Mouse (Mus musculus): ENCODE results near the gene Sdc3. TPM values are rescaled to one million over a fixed set of nuclear protein-coding genes. Genes with fewer than 3 reads are reported as not detected.

Sdc3 gene
- total and polyA plus RNA-seq, 3 experiments = 32.7 to 51.9 (median 38.3) TPM

GRCm38 (mm10) chr4:130794771-130795170 lies 2.4 kb downstream of the Sdc3 start:
- WGBS = 44% methylated on average over 4 of the region's 4 CpGs
- Histone ChIP-seq H3K4me1 (ENCODE audit: control insufficient read depth, insufficient read depth, low read length) (peaks cover 32% of the 10 kb centered on the region), H3K36me3 (ENCODE audit: control insufficient read depth, insufficient read depth, low read length) (no peaks in the 10 kb centered on the region), H3K79me2 (replicated peaks; ENCODE audit: control insufficient read depth, insufficient read depth, low read length) (no peaks in the 10 kb centered on the region; the same call in 1 of the 2 replicates), H3K4me3 (peak overlapping the region; percentile 2; the same call in 1 of the 2 replicates), H3K9ac (ENCODE audit: low read depth, low read length) (peak overlapping the region; percentile 44), H3K27me3 (ENCODE audit: control insufficient read depth, insufficient read depth, low read length) (no peaks in the 10 kb centered on the region), H3K27ac (peak overlapping the region; percentile 28)
- DNase-seq = no peak
- no peak for TF ChIP-seq POLR2A (IDR thresholded peaks at IDR 0.05; ENCODE audit: insufficient read depth, low read depth, low read length)
- TF ChIP-seq CTCF (IDR thresholded peaks at IDR 0.05) = no peak
- TF ChIP-seq EP300 (IDR thresholded peaks at IDR 0.05; ENCODE audit: insufficient read depth, low read depth, low read length) = no peak
- intact Hi-C loops (cut with DNase I) = loop anchor here (2.0 to 5.0 kb wide), 2 partner anchors 34 to 1048 kb away; partner anchors contain the start of gene Mecr

GRCm38 (mm10) chr4:130795970-130796369 lies 3.6 kb downstream of the Sdc3 start:
- Histone ChIP-seq H3K27me3 (ENCODE audit: control insufficient read depth, insufficient read depth, low read length) (no peaks in the 10 kb centered on the region), H3K27ac (peak overlapping the region; percentile 71; the same call in 1 of the 2 replicates), H3K4me3 (no peak overlapping the region; the same call in 1 of the 2 replicates), H3K9ac (ENCODE audit: low read depth, low read length) (0 out of 2 replicates have a peak overlapping the region, but pooled peaks have one; percentile 11), H3K79me2 (replicated peaks; ENCODE audit: control insufficient read depth, insufficient read depth, low read length) (no peaks in the 10 kb centered on the region; the same call in 1 of the 2 replicates), H3K4me1 (ENCODE audit: control insufficient read depth, insufficient read depth, low read length) (peaks cover 44% of the 10 kb centered on the region), H3K36me3 (ENCODE audit: control insufficient read depth, insufficient read depth, low read length) (no peaks in the 10 kb centered on the region)
- 51% methylated on average over 6 of the region's 6 CpGs for WGBS
- TF ChIP-seq CTCF (IDR thresholded peaks at IDR 0.05) (no peak), EP300 (IDR thresholded peaks at IDR 0.05; ENCODE audit: insufficient read depth, low read depth, low read length) (no peak), POLR2A (IDR thresholded peaks at IDR 0.05; ENCODE audit: insufficient read depth, low read depth, low read length) (no peak)
- DNase-seq = no peak
- intact Hi-C loops (cut with DNase I) = loop anchor here (2.0 kb wide), 1 partner anchor 33 kb away; no protein-coding TSS in a partner anchor

GRCm38 (mm10) chr4:130797201-130798051 lies 5.1 kb downstream of the Sdc3 start:
- no peaks in the 10 kb centered on the region for H3K36me3 ChIP-seq (ENCODE audit: control insufficient read depth, insufficient read depth, low read length)
- peak; percentile 64 to 72 for DNase-seq
- H3K79me2 ChIP-seq (replicated peaks; ENCODE audit: control insufficient read depth, insufficient read depth, low read length) = no peaks in the 10 kb centered on the region; the same call in 1 of the 2 replicates
- H3K4me1 ChIP-seq (ENCODE audit: control insufficient read depth, insufficient read depth, low read length) = peaks cover 51% of the 10 kb centered on the region
- peak overlapping the region; percentile 40 for H3K4me3 ChIP-seq
- H3K27me3 ChIP-seq (ENCODE audit: control insufficient read depth, insufficient read depth, low read length) = no peaks in the 10 kb centered on the region
- intact Hi-C loops (cut with DNase I) = no loop called here
- TF ChIP-seq POLR2A (IDR thresholded peaks at IDR 0.05; ENCODE audit: insufficient read depth, low read depth, low read length) = no peak
- 0 out of 2 replicates have a peak, but pooled peaks have one; percentile 34 for TF ChIP-seq EP300 (IDR thresholded peaks at IDR 0.05; ENCODE audit: insufficient read depth, low read depth, low read length)
- no peak for TF ChIP-seq CTCF (IDR thresholded peaks at IDR 0.05)
- WGBS = 28% methylated on average over 15 of the region's 15 CpGs
- peak overlapping the region; percentile 31 for H3K9ac ChIP-seq (ENCODE audit: low read depth, low read length)
- H3K27ac ChIP-seq = peak overlapping the region; percentile 71

- Histone ChIP-seq H3K27me3 (ENCODE audit: control insufficient read depth, insufficient read depth, low read length) (no peaks in the 10 kb centered on the region), H3K4me3 (no peak overlapping the region), H3K4me1 (ENCODE audit: control insufficient read depth, insufficient read depth, low read length) (peaks cover 60% of the 10 kb centered on the region), H3K36me3 (ENCODE audit: control insufficient read depth, insufficient read depth, low read length) (no peaks in the 10 kb centered on the region), H3K9ac (ENCODE audit: low read depth, low read length) (no peak overlapping the region), H3K79me2 (replicated peaks; ENCODE audit: control insufficient read depth, insufficient read depth, low read length) (no peaks in the 10 kb centered on the region), H3K27ac (peak overlapping the region; percentile 71)
- no peak for DNase-seq
- TF ChIP-seq EP300 (IDR thresholded peaks at IDR 0.05; ENCODE audit: insufficient read depth, low read depth, low read length) (no peak), POLR2A (IDR thresholded peaks at IDR 0.05; ENCODE audit: insufficient read depth, low read depth, low read length) (no peak), CTCF (IDR thresholded peaks at IDR 0.05) (no peak)
- 25% methylated on average over 1 of the region's 1 CpGs for WGBS
- intact Hi-C loops (cut with DNase I) = no loop called here
Measured at GRCm38 (mm10) chr4:130798416-130798815, 6.1 kb downstream of the Sdc3 start.

- H3K36me3 ChIP-seq (ENCODE audit: control insufficient read depth, insufficient read depth, low read length) = no peaks in the 10 kb centered on the region
- WGBS = 34% methylated on average over 4 of the region's 4 CpGs
- peaks cover 63% of the 10 kb centered on the region for H3K4me1 ChIP-seq (ENCODE audit: control insufficient read depth, insufficient read depth, low read length)
- intact Hi-C loops (cut with DNase I) = no loop called here
- TF ChIP-seq POLR2A (IDR thresholded peaks at IDR 0.05; ENCODE audit: insufficient read depth, low read depth, low read length) (no peak), EP300 (IDR thresholded peaks at IDR 0.05; ENCODE audit: insufficient read depth, low read depth, low read length) (no peak), CTCF (IDR thresholded peaks at IDR 0.05) (no peak)
- H3K27me3 ChIP-seq (ENCODE audit: control insufficient read depth, insufficient read depth, low read length) = no peaks in the 10 kb centered on the region
- H3K79me2 ChIP-seq (replicated peaks; ENCODE audit: control insufficient read depth, insufficient read depth, low read length) = no peaks in the 10 kb centered on the region
- DNase-seq = peak; percentile 65 to 66
- peak overlapping the region; percentile 71 for H3K27ac ChIP-seq
- H3K4me3 ChIP-seq = no peak overlapping the region
- no peak overlapping the region for H3K9ac ChIP-seq (ENCODE audit: low read depth, low read length)
Measured at GRCm38 (mm10) chr4:130799118-130799517, 6.8 kb downstream of the Sdc3 start.

- Histone ChIP-seq H3K36me3 (ENCODE audit: control insufficient read depth, insufficient read depth, low read length) (no peaks in the 10 kb centered on the region), H3K79me2 (replicated peaks; ENCODE audit: control insufficient read depth, insufficient read depth, low read length) (no peaks in the 10 kb centered on the region), H3K9ac (ENCODE audit: low read depth, low read length) (no peak overlapping the region), H3K27me3 (ENCODE audit: control insufficient read depth, insufficient read depth, low read length) (no peaks in the 10 kb centered on the region), H3K27ac (peak overlapping the region; percentile 63), H3K4me3 (no peak overlapping the region), H3K4me1 (ENCODE audit: control insufficient read depth, insufficient read depth, low read length) (peaks cover 63% of the 10 kb centered on the region)
- DNase-seq = no peak
- TF ChIP-seq EP300 (IDR thresholded peaks at IDR 0.05; ENCODE audit: insufficient read depth, low read depth, low read length) = no peak
- TF ChIP-seq POLR2A (IDR thresholded peaks at IDR 0.05; ENCODE audit: insufficient read depth, low read depth, low read length) = no peak
- no peak for TF ChIP-seq CTCF (IDR thresholded peaks at IDR 0.05)
- intact Hi-C loops (cut with DNase I) = no loop called here
- WGBS = 45% methylated on average over 5 of the region's 5 CpGs
Measured at GRCm38 (mm10) chr4:130799582-130799981, 7.2 kb downstream of the Sdc3 start.

All from heart, adult 2 months (tissue).